Mouse (Mus musculus): ENCODE results near the gene Wipf2.

DNA sequence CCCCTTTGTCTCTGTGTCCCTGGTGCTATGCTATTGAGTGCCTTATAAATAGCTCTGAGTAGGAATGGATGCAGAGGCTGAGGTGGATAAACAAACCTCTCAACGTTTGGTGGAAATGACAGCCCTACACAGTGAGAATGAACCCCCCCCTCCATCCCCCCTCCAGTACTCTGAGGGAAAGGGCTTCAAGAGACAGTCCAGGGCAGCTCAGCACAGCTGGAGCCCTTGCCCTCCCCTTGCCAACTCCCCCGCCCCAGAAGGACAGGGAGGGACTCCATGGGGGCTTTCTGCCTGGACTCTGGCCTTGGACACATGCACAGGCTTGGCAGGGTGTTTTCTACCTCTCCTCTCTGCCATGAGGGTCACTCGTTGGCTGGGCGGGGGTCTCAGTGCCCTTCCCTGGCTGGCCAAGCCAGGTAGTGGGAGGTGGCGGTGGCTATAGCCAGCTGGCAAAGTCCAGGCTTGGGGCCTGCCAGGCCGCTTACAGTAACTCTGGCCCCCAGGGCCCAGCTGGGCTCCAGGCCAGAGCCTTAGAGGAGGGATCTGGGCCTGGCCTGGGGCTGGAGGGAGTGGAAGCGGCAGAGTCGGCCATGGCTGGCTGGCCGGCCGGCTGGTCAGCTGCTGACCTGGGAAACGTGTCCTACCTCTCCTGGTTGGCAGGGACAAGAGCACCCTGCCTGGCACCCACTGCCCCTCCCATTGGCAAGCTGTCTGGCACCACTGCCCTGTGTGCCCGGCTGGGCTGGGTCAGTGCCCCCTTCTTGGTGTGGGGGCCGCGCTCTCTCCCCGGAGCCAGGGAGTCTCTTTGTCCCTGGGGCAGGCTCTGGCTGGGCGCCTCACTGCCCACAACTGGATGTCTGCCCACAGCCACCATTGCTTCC lies 87.8 kb downstream of the Wipf2 start:
- no peak for TF ChIP-seq CTCF (IDR thresholded peaks at IDR 0.05; ENCODE audit: insufficient read depth, low read length)
- TF ChIP-seq POLR2A (IDR thresholded peaks at IDR 0.05; ENCODE audit: borderline replicate concordance, extremely low read depth, low read depth, low read length) = peak; percentile 28; the same call in 1 of the 2 replicates
